Mouse (Mus musculus) adrenal gland, adult (tissue): ENCODE results near the gene Kpna4.
A peak's percentile ranks its signal among the peaks of the same experiment; 100 is the strongest.

Experiments
- DNase-seq, 2 experiments: peaks; one replicate each; pipeline ENCODE4 v3.0.0; 2022 to 2023; ENCODE audit warnings: low spot score in 1 of 2; ENCODE audit not compliant: inconsistent age in 2 of 2

The Kpna4 gene

DNA sequence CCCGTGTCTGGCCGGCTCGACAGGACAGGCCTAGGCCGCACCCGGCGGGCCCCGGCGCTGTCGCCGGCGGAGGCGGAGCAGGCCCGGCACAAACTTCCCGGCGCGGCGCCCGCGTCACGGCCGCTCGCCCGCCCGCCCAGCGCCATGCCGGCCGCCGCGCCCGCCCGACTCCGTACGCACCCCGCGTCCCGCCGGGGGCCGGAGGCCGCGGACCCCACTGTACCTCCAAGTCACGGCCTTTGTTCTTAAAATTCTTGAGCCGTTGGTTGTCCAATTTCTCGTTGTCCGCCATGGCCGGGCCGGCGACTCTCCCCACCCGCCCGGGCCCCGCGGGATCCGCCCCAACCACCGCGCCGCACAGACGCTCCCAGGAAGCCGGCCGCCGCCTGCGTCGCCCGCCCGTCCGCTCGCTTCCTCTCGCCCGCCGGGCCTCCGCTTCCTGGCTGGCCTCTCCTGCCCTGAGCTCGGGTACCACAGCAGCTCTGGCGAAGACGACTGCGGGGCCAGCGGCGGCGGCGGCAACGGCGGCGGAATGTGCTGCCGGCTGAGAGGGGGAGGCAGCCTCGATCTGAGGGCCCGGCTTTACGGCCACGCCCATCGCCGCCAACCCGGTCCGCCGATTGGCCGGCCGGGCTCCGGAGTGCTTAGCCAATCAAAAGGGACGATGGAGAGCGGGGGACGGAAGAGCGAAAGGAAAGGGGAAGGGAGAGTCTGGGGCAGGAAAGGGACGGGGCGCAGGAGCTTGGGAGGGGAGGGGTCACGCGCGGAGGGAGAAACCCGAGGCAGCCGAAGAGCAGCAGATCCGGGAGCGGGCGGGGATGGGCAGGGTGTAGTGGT is at the start of gene Kpna4:
Kpna4 (minus strand) TSS at position 605 of the 837 bp plus-strand sequence.
- DNase-seq = peak; percentile 96 to 98

DNA sequence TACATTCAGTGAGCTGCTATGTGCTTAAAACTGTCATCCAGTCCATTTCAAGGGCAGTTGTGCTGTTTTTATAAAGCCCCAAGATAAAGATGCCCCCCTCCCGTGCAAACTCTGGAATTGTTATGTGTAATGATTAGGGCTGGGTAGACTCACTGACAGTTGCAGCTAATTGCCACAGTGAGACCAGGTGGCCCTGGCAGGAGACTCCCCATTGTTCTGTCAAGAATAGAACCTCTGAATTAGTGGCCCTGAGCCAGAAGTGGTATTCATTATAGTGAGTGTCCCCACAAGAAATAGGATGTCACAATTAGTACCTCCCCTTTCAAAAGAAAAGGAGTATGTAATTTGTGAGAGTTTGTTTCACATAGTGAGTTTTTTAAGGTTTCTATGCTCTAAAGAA is 48.3 kb upstream of the Kpna4 start:
- DNase-seq = no peak

- DNase-seq = peak in 1 of 2 experiments; percentile 33
These were observed 44.2 kb upstream of the Kpna4 start for GRCm38 (mm10) chr3:69171123-69171522.

- no peak for DNase-seq
These were observed 42.9 kb upstream of the Kpna4 start for GRCm38 (mm10) chr3:69169796-69170195.

DNA sequence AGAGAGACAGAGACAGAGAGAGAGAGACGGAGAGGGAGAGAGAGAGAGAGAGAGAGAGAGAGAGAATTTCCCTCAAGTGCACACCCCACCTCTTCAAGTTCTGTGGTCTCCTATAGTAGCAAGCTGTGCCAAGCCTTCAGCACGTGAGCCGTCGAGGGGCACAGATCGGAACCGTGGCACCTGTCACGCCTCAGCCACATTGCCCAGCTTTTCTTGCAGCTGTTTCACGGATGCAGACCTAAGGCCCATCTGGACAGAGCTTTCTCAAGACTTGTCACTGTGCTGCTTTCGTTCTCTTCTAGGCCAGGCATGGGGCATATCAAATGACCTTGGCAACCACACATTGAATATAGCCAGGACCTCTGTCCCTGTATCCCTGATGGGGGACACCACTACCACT is 41.8 kb upstream of the Kpna4 start:
- DNase-seq = no peak

DNA sequence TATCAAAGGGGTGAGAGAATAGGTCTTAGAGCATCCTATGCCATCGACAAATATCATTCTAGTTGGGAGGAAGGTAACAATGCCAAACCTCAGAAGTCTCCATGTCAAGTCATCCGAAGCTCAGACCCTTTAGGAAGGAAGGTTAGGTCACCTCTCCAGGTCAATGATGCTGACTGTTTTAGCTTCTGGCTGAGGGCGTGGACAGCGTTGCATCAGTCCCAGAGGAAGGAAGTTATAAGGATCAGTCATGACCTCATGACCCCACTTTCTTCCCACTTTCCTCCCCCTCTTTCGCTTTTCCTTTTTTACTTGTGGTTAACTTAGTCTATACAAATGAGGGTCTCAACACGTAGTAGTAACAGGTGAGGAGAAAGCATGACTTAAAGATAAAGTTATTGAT is 36.1 kb upstream of the Kpna4 start:
- no peak for DNase-seq

GRCm38 (mm10) chr3:69160429-69160828 is 33.5 kb upstream of the Kpna4 start:
- no peak for DNase-seq

- DNase-seq = no peak
These were observed 32.6 kb upstream of the Kpna4 start for GRCm38 (mm10) chr3:69159501-69159900.

DNA sequence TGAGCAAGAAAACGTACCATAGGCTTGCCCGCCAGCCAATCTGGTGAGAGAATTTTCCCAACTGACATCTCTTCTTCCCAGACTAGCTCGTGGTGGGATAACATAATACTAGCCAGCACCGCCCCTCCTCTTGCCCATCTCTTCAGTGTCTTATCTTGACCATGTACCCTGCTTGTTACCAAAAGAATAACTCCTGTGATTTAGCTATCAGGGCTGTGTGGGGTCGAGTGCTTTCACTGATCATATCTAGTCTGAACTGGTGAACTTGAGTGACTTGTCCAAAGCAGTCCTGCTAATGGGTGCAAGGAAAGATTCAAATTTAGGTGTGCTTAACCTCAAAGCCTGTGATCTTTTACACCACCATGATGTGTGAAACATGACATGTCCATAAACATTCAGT is 31.0 kb upstream of the Kpna4 start:
- no peak for DNase-seq

- DNase-seq = peak; percentile 31 to 48
These were observed 29.6 kb upstream of the Kpna4 start for GRCm38 (mm10) chr3:69156484-69156883.

DNA sequence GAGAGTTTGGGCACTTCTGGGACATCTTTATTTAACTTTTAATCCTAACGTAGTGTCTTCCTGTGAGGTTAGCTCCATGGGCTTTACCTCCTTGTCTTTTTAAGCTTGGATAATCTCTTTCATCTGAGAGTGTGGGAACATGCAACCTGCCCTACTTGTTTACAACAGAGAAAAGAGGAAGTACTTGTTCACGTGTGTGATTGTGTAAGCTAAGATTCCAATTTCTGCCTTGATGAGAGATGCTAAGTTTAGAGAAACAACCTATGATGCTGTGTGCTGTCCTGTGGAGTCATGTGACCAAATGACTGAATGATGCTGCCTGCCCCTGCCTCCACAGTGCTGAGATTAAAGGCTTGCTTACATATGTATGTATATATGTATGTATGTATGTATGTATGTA is 27.8 kb upstream of the Kpna4 start:
- no peak for DNase-seq

DNA sequence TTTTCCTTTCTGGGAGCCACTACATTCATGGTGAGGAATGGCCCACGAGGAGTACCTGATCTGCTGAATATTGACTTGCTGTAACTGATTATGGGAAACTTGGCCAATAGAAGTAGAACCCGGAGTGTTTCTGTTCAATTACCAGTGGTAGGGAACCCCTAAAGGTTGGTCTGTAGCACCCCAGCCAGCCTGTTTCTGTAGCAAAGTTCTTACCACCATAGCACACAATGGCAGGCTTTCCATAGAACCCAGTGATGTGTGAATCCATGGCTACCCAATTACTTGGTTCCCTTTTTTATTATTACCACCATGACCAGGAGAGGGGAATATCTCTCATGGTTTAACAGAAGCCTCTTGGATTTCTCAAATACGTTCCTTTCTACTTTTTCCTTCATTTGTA is 24.0 kb upstream of the Kpna4 start:
- no peak for DNase-seq

- peak in 1 of 2 experiments; percentile 34 for DNase-seq
These were observed 15.6 kb upstream of the Kpna4 start for GRCm38 (mm10) chr3:69142372-69142994.

- no peak for DNase-seq
These were observed 13.9 kb upstream of the Kpna4 start for GRCm38 (mm10) chr3:69140851-69141250.

DNA sequence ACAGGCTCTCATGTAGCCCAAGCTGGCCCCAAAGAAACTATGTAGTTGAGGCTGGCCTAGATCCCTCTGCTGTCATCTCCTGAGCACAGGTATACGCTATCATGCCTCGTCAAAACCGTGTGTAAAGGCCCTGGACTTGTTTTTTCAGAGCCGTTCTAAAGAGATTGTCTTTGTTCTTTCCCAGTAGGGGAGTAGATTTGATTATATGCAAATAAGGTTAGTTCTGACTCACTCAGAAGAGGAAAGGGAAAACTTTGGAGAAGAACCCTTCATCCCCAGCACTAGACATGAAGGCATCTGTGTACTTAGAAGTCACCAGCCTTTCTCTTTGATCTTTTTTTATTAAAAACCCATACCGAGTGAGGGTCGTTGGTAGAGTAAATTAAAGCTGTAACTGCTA is 9.1 kb upstream of the Kpna4 start:
- DNase-seq = no peak

DNA sequence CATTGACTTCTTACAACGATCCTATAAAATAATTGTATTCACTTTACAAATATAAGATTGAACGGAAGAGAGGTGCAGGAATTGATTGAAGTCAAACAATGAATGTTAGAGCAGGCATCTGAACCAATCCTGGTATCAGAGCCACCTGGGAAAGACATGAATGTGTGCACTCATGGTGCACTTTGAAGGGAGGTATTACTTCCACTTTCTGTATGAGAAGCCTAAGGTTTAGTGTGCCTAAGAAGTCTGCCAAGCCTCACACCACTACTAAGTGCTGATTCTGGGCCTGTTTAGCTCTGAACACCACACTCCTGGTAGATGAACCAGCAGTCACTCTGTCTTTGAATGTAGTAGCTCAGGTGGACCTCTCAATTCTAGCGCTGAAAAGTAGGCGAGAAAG is 4.1 kb upstream of the Kpna4 start:
- no peak for DNase-seq

DNA sequence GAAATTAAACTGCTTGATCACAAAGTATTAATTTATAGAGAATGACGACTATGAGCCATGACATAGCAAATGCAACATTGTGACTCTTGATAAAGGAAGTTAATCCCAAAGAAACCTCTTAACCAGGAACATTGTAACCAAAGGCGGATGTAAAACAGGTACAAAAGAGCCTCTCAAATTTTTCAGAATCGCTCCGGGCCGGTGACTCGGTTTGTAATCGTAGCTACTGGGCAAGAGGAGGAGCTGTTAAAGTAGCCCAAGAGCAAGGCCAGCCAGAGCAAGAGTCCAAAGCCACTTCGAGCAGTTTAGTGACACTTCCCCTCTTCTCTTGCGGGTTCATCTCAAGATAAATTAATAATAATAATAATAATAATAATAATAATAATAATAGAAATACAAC is 780 bp upstream of the Kpna4 start:
- peak in 1 of 2 experiments; percentile 22 for DNase-seq

DNA sequence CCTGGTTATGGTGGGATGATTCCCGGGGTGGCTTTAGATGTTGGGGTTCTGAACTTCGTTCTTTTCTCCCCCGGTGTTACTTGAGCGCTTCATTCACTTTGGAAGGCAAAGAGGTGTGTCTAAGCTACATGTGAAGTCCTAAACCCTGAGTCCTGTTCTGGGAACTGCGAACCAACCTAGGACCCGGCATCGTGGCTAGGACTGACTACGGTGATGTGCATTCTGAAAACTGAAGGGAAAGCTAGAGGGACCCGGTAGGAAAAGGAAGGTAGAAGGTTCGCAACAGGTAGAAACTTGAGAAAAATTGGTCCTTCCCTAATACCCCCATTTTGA is 399 bp upstream of the Kpna4 start:
- DNase-seq = no peak

GRCm38 (mm10) chr3:69125891-69126508 is 913 bp downstream of the Kpna4 start:
- DNase-seq = peak; percentile 46 to 86

- no peak for DNase-seq
These were observed 1.5 kb downstream of the Kpna4 start for GRCm38 (mm10) chr3:69125461-69125860.

GRCm38 (mm10) chr3:69118827-69119226 is 8.1 kb downstream of the Kpna4 start:
- peak; percentile 53 to 85 for DNase-seq

DNA sequence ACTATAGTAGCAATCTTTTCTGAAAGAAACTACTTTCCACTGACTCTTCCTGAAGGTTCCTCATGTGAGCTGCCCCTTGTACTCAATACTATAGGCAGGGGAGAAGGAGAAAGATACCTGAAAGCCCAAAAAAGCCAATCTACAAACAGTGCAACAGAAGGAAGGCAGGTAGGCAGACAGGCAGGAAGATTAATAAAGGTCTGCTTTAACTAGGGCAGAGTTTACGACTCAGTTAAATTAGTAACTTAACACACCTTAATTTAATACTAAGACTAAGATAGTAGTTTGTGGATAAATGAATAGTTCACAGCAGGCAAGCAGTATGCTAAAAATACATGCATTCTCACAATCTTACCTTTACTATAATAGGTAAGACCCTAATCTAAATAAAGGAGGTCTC is 12.2 kb downstream of the Kpna4 start:
- DNase-seq = no peak
